Mouse (Mus musculus) ES-Bruce4 (cell line): ENCODE data around the gene Rabep2.

Experiments used
- CTCF ChIP-seq: IDR thresholded peaks from one replicate; pipeline ENCODE4 v1.8.1; 2011; ENCODE audit warnings: low read depth, low read length
- EP300 ChIP-seq: IDR thresholded peaks from 2 replicates; pipeline ENCODE4 v1.6.1; 2011; ENCODE audit warnings: low read depth, low read length; ENCODE audit not compliant: insufficient read depth
- POLR2A ChIP-seq: IDR thresholded peaks from one replicate; pipeline ENCODE4 v1.8.1; 2011; ENCODE audit warnings: low read length; ENCODE audit not compliant: insufficient read depth

DNA sequence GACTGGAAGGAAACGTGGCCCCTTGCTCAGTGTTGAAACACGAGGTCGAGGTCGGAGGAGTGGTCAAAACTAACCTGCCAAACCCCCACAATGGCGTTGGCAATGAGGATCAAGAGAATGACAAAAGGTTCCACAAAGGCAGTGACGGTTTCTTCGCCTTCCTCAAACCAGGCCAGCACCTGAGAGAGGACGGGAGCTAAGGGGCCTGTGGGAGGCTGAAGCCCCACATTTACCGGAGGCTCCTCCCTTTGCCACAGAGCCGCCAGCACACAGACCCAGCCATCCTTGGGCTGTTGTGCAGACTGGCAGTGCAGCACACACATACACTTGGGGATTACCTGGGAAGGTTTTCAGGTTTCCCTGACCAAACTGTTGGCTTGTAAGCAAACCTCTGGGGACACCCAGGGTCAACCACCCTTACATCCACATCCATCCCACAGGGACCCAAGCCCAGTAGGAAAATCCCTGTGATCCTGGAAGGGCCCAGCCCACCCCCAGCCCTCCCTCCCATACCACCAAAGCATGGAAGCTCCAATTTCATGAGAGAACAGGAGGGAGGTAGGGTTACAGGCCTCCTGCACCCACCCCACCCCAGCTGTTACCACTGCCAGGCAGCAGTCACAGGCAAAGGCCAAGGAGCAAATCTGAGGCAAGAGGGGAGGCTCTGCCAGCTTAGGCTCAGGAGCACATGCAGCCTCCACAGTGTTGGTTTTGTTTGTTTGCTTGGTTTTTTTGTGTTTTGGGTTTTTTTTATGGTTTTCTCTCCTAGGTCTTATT is 32.3 kb downstream of the Rabep2 start:
- no peak for TF ChIP-seq CTCF
- no peak for TF ChIP-seq EP300
- TF ChIP-seq POLR2A = no peak
